Mouse (Mus musculus): ENCODE results near the gene Chrm1. TPM values are rescaled to one million over a fixed set of nuclear protein-coding genes. Genes with fewer than 3 reads are reported as not detected.

Chrm1 gene
- total RNA-seq, 2 experiments from 2014 or later, result not detected

Other genes with a start within 250 kb of the Chrm1 start
- gene Slc22a8, start 72.5 kb upstream of the Chrm1 start, total RNA-seq (2014; fragmentation: Nextera tagmentation), result not detected in 2 replicates
- gene Slc22a8, start 72.5 kb upstream of the Chrm1 start, total RNA-seq (2017), result not detected in 2 replicates
- not detected in 2 replicates for gene Slc22a6, start 45.8 kb upstream of the Chrm1 start, total RNA-seq (2014; fragmentation: Nextera tagmentation)
- gene Slc22a6, start 45.8 kb upstream of the Chrm1 start, total RNA-seq (2017), result not detected in 2 replicates
- gene Slc3a2, start 59.6 kb downstream of the Chrm1 start, total RNA-seq (2014; fragmentation: Nextera tagmentation), result 67.5 and 74.7 TPM in 2 replicates
- gene Slc3a2, start 59.6 kb downstream of the Chrm1 start, total RNA-seq (2017), result 70.1 and 93.9 TPM in 2 replicates
- 193 and 207 TPM in 2 replicates for gene Wdr74, start 72.0 kb downstream of the Chrm1 start, total RNA-seq (2014; fragmentation: Nextera tagmentation)
- 142 TPM in 2 replicates for gene Wdr74, start 72.0 kb downstream of the Chrm1 start, total RNA-seq (2017)
- gene 1700092M07Rik, start 76.9 kb downstream of the Chrm1 start, total RNA-seq (2014; fragmentation: Nextera tagmentation), result 2.0 TPM in 1 of 2 replicates, not detected in the other
- 3.8 and 6.5 TPM in 2 replicates for gene 1700092M07Rik, start 76.9 kb downstream of the Chrm1 start, total RNA-seq (2017)
- 74.7 and 80.4 TPM in 2 replicates for gene Stx5a, start 77.6 kb downstream of the Chrm1 start, total RNA-seq (2014; fragmentation: Nextera tagmentation)
- 35.5 and 43.5 TPM in 2 replicates for gene Stx5a, start 77.6 kb downstream of the Chrm1 start, total RNA-seq (2017)
- gene Nxf1, start 93.3 kb downstream of the Chrm1 start, total RNA-seq (2014; fragmentation: Nextera tagmentation), result 365 and 530 TPM in 2 replicates
- gene Nxf1, start 93.3 kb downstream of the Chrm1 start, total RNA-seq (2017), result 100 and 161 TPM in 2 replicates
- gene Tmem223, start 107.2 kb downstream of the Chrm1 start, total RNA-seq (2014; fragmentation: Nextera tagmentation), result 59.6 and 76.4 TPM in 2 replicates
- 32.1 and 33.8 TPM in 2 replicates for gene Tmem223, start 107.2 kb downstream of the Chrm1 start, total RNA-seq (2017)
- gene Tmem179b, start 110.7 kb downstream of the Chrm1 start, total RNA-seq (2014; fragmentation: Nextera tagmentation), result 104 and 114 TPM in 2 replicates
- 31.2 and 54.7 TPM in 2 replicates for gene Tmem179b, start 110.7 kb downstream of the Chrm1 start, total RNA-seq (2017)
- 13.2 and 16.1 TPM in 2 replicates for gene Taf6l, start 122.6 kb downstream of the Chrm1 start, total RNA-seq (2014; fragmentation: Nextera tagmentation)
- 7.6 and 12.0 TPM in 2 replicates for gene Taf6l, start 122.6 kb downstream of the Chrm1 start, total RNA-seq (2017)
- 120 and 126 TPM in 2 replicates for gene Polr2g, start 134.8 kb downstream of the Chrm1 start, total RNA-seq (2014; fragmentation: Nextera tagmentation)
- gene Polr2g, start 134.8 kb downstream of the Chrm1 start, total RNA-seq (2017), result 86.1 and 106 TPM in 2 replicates
- gene Zbtb3, start 138.8 kb downstream of the Chrm1 start, total RNA-seq (2014; fragmentation: Nextera tagmentation), result 1.4 and 1.9 TPM in 2 replicates
- 0.91 and 1.6 TPM in 2 replicates for gene Zbtb3, start 138.8 kb downstream of the Chrm1 start, total RNA-seq (2017)
- gene Ttc9c, start 155.5 kb downstream of the Chrm1 start, total RNA-seq (2014; fragmentation: Nextera tagmentation), result 35.6 and 41.6 TPM in 2 replicates
- gene Ttc9c, start 155.5 kb downstream of the Chrm1 start, total RNA-seq (2017), result 55.3 and 57.2 TPM in 2 replicates
- 68.2 and 88.0 TPM in 2 replicates for gene Hnrnpul2, start 156.2 kb downstream of the Chrm1 start, total RNA-seq (2014; fragmentation: Nextera tagmentation)
- 85.2 and 100.0 TPM in 2 replicates for gene Hnrnpul2, start 156.2 kb downstream of the Chrm1 start, total RNA-seq (2017)
- gene AC129217.1, start 166.0 kb downstream of the Chrm1 start, total RNA-seq (2014; fragmentation: Nextera tagmentation), result not detected in 2 replicates
- not detected in 2 replicates for gene AC129217.1, start 166.0 kb downstream of the Chrm1 start, total RNA-seq (2017)
- gene Bscl2, start 173.7 kb downstream of the Chrm1 start, total RNA-seq (2014; fragmentation: Nextera tagmentation), result 70.3 and 71.7 TPM in 2 replicates
- gene Bscl2, start 173.7 kb downstream of the Chrm1 start, total RNA-seq (2017), result 29.5 TPM in 2 replicates
- gene Gng3, start 175.4 kb downstream of the Chrm1 start, total RNA-seq (2014; fragmentation: Nextera tagmentation), result 0.57 TPM in 1 of 2 replicates, not detected in the other
- gene Gng3, start 175.4 kb downstream of the Chrm1 start, total RNA-seq (2017), result 0.30 and 1.3 TPM in 2 replicates
- gene Lrrn4cl, start 187.0 kb downstream of the Chrm1 start, total RNA-seq (2014; fragmentation: Nextera tagmentation), result 0.52 TPM in 1 of 2 replicates, not detected in the other
- 1.5 TPM in 1 of 2 replicates, not detected in the other for gene Lrrn4cl, start 187.0 kb downstream of the Chrm1 start, total RNA-seq (2017)
- gene Ubxn1, start 207.7 kb downstream of the Chrm1 start, total RNA-seq (2014; fragmentation: Nextera tagmentation), result 148 and 194 TPM in 2 replicates
- 235 and 295 TPM in 2 replicates for gene Ubxn1, start 207.7 kb downstream of the Chrm1 start, total RNA-seq (2017)
- 46.7 and 54.1 TPM in 2 replicates for gene Uqcc3, start 217.1 kb downstream of the Chrm1 start, total RNA-seq (2014; fragmentation: Nextera tagmentation)
- gene Uqcc3, start 217.1 kb downstream of the Chrm1 start, total RNA-seq (2017), result 73.3 and 94.5 TPM in 2 replicates
- gene Lbhd1, start 219.9 kb downstream of the Chrm1 start, total RNA-seq (2014; fragmentation: Nextera tagmentation), result 27.8 and 35.8 TPM in 2 replicates
- 18.0 and 18.4 TPM in 2 replicates for gene Lbhd1, start 219.9 kb downstream of the Chrm1 start, total RNA-seq (2017)
- not detected in 2 replicates for gene Gm49403, start 220.1 kb downstream of the Chrm1 start, total RNA-seq (2014; fragmentation: Nextera tagmentation)
- not detected in 2 replicates for gene Gm49403, start 220.1 kb downstream of the Chrm1 start, total RNA-seq (2017)
- gene 1810009A15Rik, start 225.1 kb downstream of the Chrm1 start, total RNA-seq (2014; fragmentation: Nextera tagmentation), result 76.6 and 113 TPM in 2 replicates
- gene 1810009A15Rik, start 225.1 kb downstream of the Chrm1 start, total RNA-seq (2017), result 94.2 and 120 TPM in 2 replicates
- 2.5 and 25.7 TPM in 2 replicates for gene Gm49416, start 225.1 kb downstream of the Chrm1 start, total RNA-seq (2014; fragmentation: Nextera tagmentation)
- gene Gm49416, start 225.1 kb downstream of the Chrm1 start, total RNA-seq (2017), result not detected in 2 replicates
- 31.4 and 37.7 TPM in 2 replicates for gene Ints5, start 229.2 kb downstream of the Chrm1 start, total RNA-seq (2014; fragmentation: Nextera tagmentation)
- gene Ints5, start 229.2 kb downstream of the Chrm1 start, total RNA-seq (2017), result 16.6 and 17.1 TPM in 2 replicates
- 120 and 130 TPM in 2 replicates for gene Ganab, start 234.3 kb downstream of the Chrm1 start, total RNA-seq (2014; fragmentation: Nextera tagmentation)
- 53.2 and 69.7 TPM in 2 replicates for gene Ganab, start 234.3 kb downstream of the Chrm1 start, total RNA-seq (2017)

Data from megakaryocyte-erythroid progenitor cell, adult 5-6 weeks (primary cell).